Mouse (Mus musculus): Measurements from ENCODE around the gene Foxo3.

- TF ChIP-seq CTCF (IDR thresholded peaks at IDR 0.05; ENCODE audit: insufficient read depth, low read length) = no peak
- no peak for TF ChIP-seq POLR2A (IDR thresholded peaks at IDR 0.05; ENCODE audit: borderline replicate concordance, extremely low read depth, low read depth, low read length)
Observed at GRCm38 (mm10) chr10:42170889-42171347, 105.6 kb downstream of the Foxo3 start.

Measured in lung, adult 2 months (tissue).